Mouse (Mus musculus) lung, adult 2 months (tissue): ENCODE measurements at regions not wholly inside any gene's neighbourhood (a gene's known extent, or its start where the extent isn't known, plus 50 kb on each side); places are given as distances from the start of the nearest gene placed in this dataset.

Experiments
- DNase-seq: peaks from one replicate; pipeline ENCODE4 v3.0.0; 2022
- H3K4me1 ChIP-seq: fragments of 200-500 bp; 2 replicates; pipeline ENCODE4 v1.6.1; 2011; ENCODE audit warnings: low read length; ENCODE audit not compliant: control insufficient read depth, insufficient read depth
- H3K4me3 ChIP-seq: fragments of 200-500 bp; replicated peaks from 2 replicates; pipeline ENCODE3; 2011; ENCODE audit warnings: low read depth, mild to moderate bottlenecking, control low read depth, low read length; ENCODE audit errors: extremely low read depth
- CTCF ChIP-seq: fragments of 200-500 bp; IDR thresholded peaks from 2 replicates; pipeline ENCODE4 v1.5.1; 2011; ENCODE audit warnings: mild to moderate bottlenecking, low read length, control low read depth; ENCODE audit not compliant: insufficient read depth
- POLR2A ChIP-seq: fragments of 200-500 bp; IDR thresholded peaks from 2 replicates; pipeline ENCODE4 v1.6.1; 2011; ENCODE audit warnings: low read depth, mild to moderate bottlenecking, control low read depth, low read length, borderline replicate concordance; ENCODE audit errors: extremely low read depth
- WGBS: fragments of 180-500 bp; shearing (Covaris S2); methylation state at CpG from one replicate; pipeline ENCODE4 v1.1.7; 2018; 5-methylcytosine and 5-hydroxymethylcytosine counted together

GRCm38 (mm10) chr12:15174411-15175041, 642.2 kb downstream of the Trib2 start:
- WGBS = 35% methylated on average over 6 of the region's 6 CpGs
- TF ChIP-seq CTCF (no peak), POLR2A (no peak)
- Histone ChIP-seq H3K4me3 (no peak overlapping the region), H3K4me1 (no peaks in the 10 kb centered on the region)
- no peak for DNase-seq

- 65% methylated on average over 5 of the region's 5 CpGs for WGBS
- TF ChIP-seq POLR2A (no peak), CTCF (no peak)
- H3K4me3 ChIP-seq = no peak overlapping the region
- no peaks in the 10 kb centered on the region for H3K4me1 ChIP-seq
- no peak for DNase-seq
Observed at GRCm38 (mm10) chr12:15162605-15163004, 654.1 kb downstream of the Trib2 start.

- WGBS = 67% methylated on average over 3 of the region's 3 CpGs
- TF ChIP-seq POLR2A (no peak), CTCF (no peak)
- H3K4me1 ChIP-seq = no peaks in the 10 kb centered on the region
- no peak for DNase-seq
- no peak overlapping the region for H3K4me3 ChIP-seq
Observed at GRCm38 (mm10) chr12:15161864-15162263, 654.9 kb downstream of the Trib2 start.

GRCm38 (mm10) chr12:15160478-15160998, 656.2 kb downstream of the Trib2 start:
- no peak overlapping the region for H3K4me3 ChIP-seq
- DNase-seq = no peak
- 75% methylated on average over 2 of the region's 2 CpGs for WGBS
- TF ChIP-seq CTCF (no peak), POLR2A (no peak)
- no peaks in the 10 kb centered on the region for H3K4me1 ChIP-seq

GRCm38 (mm10) chr12:15146398-15146797, 670.3 kb downstream of the Trib2 start:
- Histone ChIP-seq H3K4me3 (no peak overlapping the region), H3K4me1 (no peaks in the 10 kb centered on the region)
- TF ChIP-seq CTCF (no peak), POLR2A (no peak)
- DNase-seq = no peak
- WGBS = 52% methylated on average over 2 of the region's 2 CpGs

- no peak for TF ChIP-seq CTCF
- TF ChIP-seq POLR2A = no peak
- no peak for DNase-seq
- WGBS = 64% methylated on average over 5 of the region's 5 CpGs
- no peaks in the 10 kb centered on the region for H3K4me1 ChIP-seq
- no peak overlapping the region for H3K4me3 ChIP-seq
Observed at GRCm38 (mm10) chr12:15137039-15137438, 679.7 kb downstream of the Trib2 start.

GRCm38 (mm10) chr12:15124179-15124578, 692.5 kb downstream of the Trib2 start:
- DNase-seq = no peak
- Histone ChIP-seq H3K4me3 (no peak overlapping the region), H3K4me1 (no peaks in the 10 kb centered on the region)
- TF ChIP-seq POLR2A = no peak
- no peak for TF ChIP-seq CTCF
- 65% methylated on average over 3 of the region's 3 CpGs for WGBS

- Histone ChIP-seq H3K4me1 (no peaks in the 10 kb centered on the region), H3K4me3 (no peak overlapping the region)
- WGBS = 78% methylated on average over 4 of the region's 4 CpGs
- no peak for DNase-seq
- TF ChIP-seq POLR2A (no peak), CTCF (no peak)
Observed at GRCm38 (mm10) chr12:15122586-15123212, 694.0 kb downstream of the Trib2 start.

- no peak overlapping the region for H3K4me3 ChIP-seq
- no peak for TF ChIP-seq CTCF
- TF ChIP-seq POLR2A = no peak
- no peak for DNase-seq
- no peaks in the 10 kb centered on the region for H3K4me1 ChIP-seq
- 83% methylated on average over 3 of the region's 3 CpGs for WGBS
Observed at GRCm38 (mm10) chr12:15115556-15115955, 701.2 kb downstream of the Trib2 start.

GRCm38 (mm10) chr12:15114793-15115192, 701.9 kb downstream of the Trib2 start:
- WGBS = 83% methylated on average over 14 of the region's 14 CpGs
- H3K4me3 ChIP-seq = no peak overlapping the region
- no peak for TF ChIP-seq POLR2A
- TF ChIP-seq CTCF = no peak
- no peaks in the 10 kb centered on the region for H3K4me1 ChIP-seq
- no peak for DNase-seq
